In the genomic region with DNA sequence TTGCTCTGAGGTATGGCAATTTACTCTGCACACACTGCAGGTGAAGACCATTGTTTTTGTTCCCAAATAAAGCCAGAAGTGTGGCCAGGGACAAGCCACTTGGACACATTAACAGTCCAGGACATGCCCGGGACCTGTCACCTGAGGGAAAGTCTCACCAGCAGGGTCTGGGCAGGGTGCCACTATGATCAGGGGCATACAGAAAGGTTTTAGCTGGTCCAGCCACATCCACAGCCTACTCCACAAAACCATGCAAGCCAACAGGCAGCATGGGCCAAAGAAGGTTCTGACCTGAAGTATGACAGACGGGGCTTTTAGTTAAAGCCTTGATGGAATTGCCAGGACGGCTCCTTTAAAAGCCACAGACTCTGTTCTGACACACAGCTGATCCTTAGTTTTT, we compare ENCODE assay signal across 9 mouse cellular contexts. TPM values are rescaled to one million over a fixed set of nuclear protein-coding genes. Genes with fewer than 3 reads are reported as not detected.
A peak's percentile ranks its signal among the peaks of the same experiment; 100 is the strongest.
DNase-seq lines count a peak whose midpoint lies in the region; ATAC-seq and TF ChIP-seq lines count a peak whose summit lies in the region.
"Had no signal": no experiment of that assay in that cellular context is flagged by ENCODE, and none has a peak within 500 bp of the region (broad histone marks: within the 10 kb centered on the region; RNA-seq: fewer than 3 reads in every experiment).

No protein-coding gene starts in this region.

- WGBS in kidney, embryonic 14.5 days: 73% methylated on average over 3 of the region's 3 CpGs
- 51% methylated on average over 3 of the region's 3 CpGs for WGBS in heart, postnatal 0 days
- WGBS in midbrain, embryonic 13.5 days: 56% methylated on average over 3 of the region's 3 CpGs

- peaks cover 30% of the 10 kb centered on the region for H3K36me3 ChIP-seq in kidney, embryonic 14.5 days (ENCODE audit: control insufficient read depth, insufficient read depth, low read length)
- peaks cover 31% of the 10 kb centered on the region for H3K36me3 ChIP-seq in heart, postnatal 0 days (replicated peaks; ENCODE audit: control insufficient read depth, insufficient read depth, low read length)
- H3K36me3 ChIP-seq in midbrain, embryonic 13.5 days: peaks cover 40% of the 10 kb centered on the region

- DNase-seq in kidney, adult 9 months: peak; percentile 37
- DNase-seq in cerebellum, postnatal 25 days: peak; percentile 56 to 73
- DNase-seq in heart, postnatal 0 days (ENCODE audit: low spot score): no peak
- DNase-seq in left cerebral cortex, adult 18-20 months (ENCODE audit: low spot score in 2 of 2): no peak
- DNase-seq in B cell, adult 2 months: no peak
- DNase-seq in gastrocnemius, postnatal 14 days: no peak
- DNase-seq: liver had no signal

- H3K4me1 ChIP-seq in kidney, embryonic 14.5 days (ENCODE audit: control insufficient read depth, insufficient read depth, low read length): peaks cover 4% of the 10 kb centered on the region; the same call in 1 of the 2 replicates
- peaks cover 15% of the 10 kb centered on the region; the same call in 1 of the 2 replicates for H3K4me1 ChIP-seq in heart, postnatal 0 days (ENCODE audit: control insufficient read depth, insufficient read depth)
- peaks cover 50% of the 10 kb centered on the region for H3K4me1 ChIP-seq in midbrain, embryonic 13.5 days (replicated peaks)

- no peaks in the 10 kb centered on the region for H3K27me3 ChIP-seq in kidney, embryonic 14.5 days (ENCODE audit: control insufficient read depth, insufficient read depth, low read length)
- H3K27me3 ChIP-seq in heart, postnatal 0 days (ENCODE audit: control insufficient read depth, insufficient read depth, low read length): no peaks in the 10 kb centered on the region
- H3K27me3 ChIP-seq in midbrain, embryonic 13.5 days: no peaks in the 10 kb centered on the region

- intact Hi-C loops in gastrocnemius, postnatal 14 days (cut with DNase I; ENCODE audit: low total_unique reads): loop anchor here (5.0 kb wide), 1 partner anchor 1022 kb away; no protein-coding TSS in a partner anchor

- H3K27ac ChIP-seq in kidney, embryonic 14.5 days (ENCODE audit: low read depth, low read length): no peak overlapping the region
- peak overlapping the region; percentile 49; the same call in 1 of the 2 replicates for H3K27ac ChIP-seq in heart, postnatal 0 days (ENCODE audit: low read depth)
- H3K27ac ChIP-seq in midbrain, embryonic 13.5 days: peak overlapping the region; percentile 57; the same call in 1 of the 2 replicates

- no peak overlapping the region for H3K4me3 ChIP-seq in kidney, embryonic 14.5 days (ENCODE audit: low read length)
- H3K4me3 ChIP-seq in heart, postnatal 0 days (ENCODE audit: low read depth, low read length): no peak overlapping the region
- no peak overlapping the region for H3K4me3 ChIP-seq in midbrain, embryonic 13.5 days (replicated peaks)

- no peak for ATAC-seq in kidney, embryonic 14.5 days (ENCODE audit: low FRiP score, low TSS enrichment)
- ATAC-seq in heart, postnatal 0 days (ENCODE audit: insufficient read depth, low read depth): peak; percentile 51
- ATAC-seq in midbrain, embryonic 13.5 days: no peak

- TF ChIP-seq CTCF in heart, postnatal 0 days (IDR thresholded peaks at IDR 0.05; ENCODE audit: low read depth): no peak

- no peaks in the 10 kb centered on the region for H3K9me3 ChIP-seq in kidney, embryonic 14.5 days (ENCODE audit: control insufficient read depth, low read length)
- H3K9me3 ChIP-seq in heart, postnatal 0 days (replicated peaks; ENCODE audit: control insufficient read depth, low read length): no peaks in the 10 kb centered on the region
- H3K9me3 ChIP-seq in midbrain, embryonic 13.5 days: no peaks in the 10 kb centered on the region

- H3K9ac ChIP-seq in kidney, embryonic 14.5 days (ENCODE audit: low read depth, low read length): no peak overlapping the region; the same call in 1 of the 2 replicates
- no peak overlapping the region for H3K9ac ChIP-seq in heart, postnatal 0 days (replicated peaks; ENCODE audit: low read depth, low read length)
- no peak overlapping the region for H3K9ac ChIP-seq in midbrain, embryonic 13.5 days (replicated peaks)

- H3K4me2 ChIP-seq in kidney, embryonic 14.5 days (replicated peaks; ENCODE audit: low read depth, low read length): no peak overlapping the region
- H3K4me2 ChIP-seq in heart, postnatal 0 days (ENCODE audit: low read depth, low read length): no peak overlapping the region
- H3K4me2 ChIP-seq in midbrain, embryonic 13.5 days (replicated peaks): no peak overlapping the region

- TF ChIP-seq EP300 in heart, postnatal 0 days (IDR thresholded peaks at IDR 0.05; ENCODE audit: low read depth): no peak

RNA-seq across cellular contexts. Expression of gene Rgma, which starts 49.4 kb away (rescaled TPM):
- polyA plus RNA-seq in kidney, embryonic 14.5 days (2014; fragmentation: Nextera tagmentation; extraction: Ambion mirVana): 17.3 and 18.7 TPM in 2 replicates
- total RNA-seq in heart, postnatal 0 days (2014; rRNA removed; ENCODE audit: low replicate concordance): 9.2 and 10.2 TPM in 2 replicates
- polyA plus RNA-seq in heart, postnatal 0 days (2015; fragmentation: Nextera tagmentation; extraction: Ambion mirVana): 2.7 TPM in 2 replicates
- 40.7 and 50.3 TPM in 2 replicates for polyA plus RNA-seq in midbrain, embryonic 13.5 days (2015; fragmentation: Nextera tagmentation; extraction: Ambion mirVana)
- 10 to 100 TPM; 51.3 to 55.2 TPM for total RNA-seq in left cerebral cortex, adult 18-20 months (2021)
- 10 to 100 TPM; 53.4 to 73.5 TPM for total RNA-seq in gastrocnemius, postnatal 14 days (2021)

Comparison
In these comparisons a context has a peak if more than half of its experiments do, and no peak if none do; other contexts are left out.
1. DNase-seq: peak in kidney, adult 9 months (single experiment) and cerebellum, postnatal 25 days (2 of 2); none in heart, postnatal 0 days (single experiment), left cerebral cortex, adult 18-20 months (0 of 2), B cell, adult 2 months (0 of 2) and gastrocnemius, postnatal 14 days (single experiment).